Mouse (Mus musculus): Measurements from ENCODE around the gene Gm45808. TPM values are rescaled to one million over a fixed set of nuclear protein-coding genes. Genes with fewer than 3 reads are reported as not detected.
"Not testable (repeated sequence)": the region's sequence is repeated elsewhere in the genome, so short reads cannot be mapped to it uniquely, and the experiment has no call there.

Gm45808 gene
- polyA plus RNA-seq, 1 experiment from 2014 or later = not detected

- Histone ChIP-seq H3K36me3 (ENCODE audit: control insufficient read depth, insufficient read depth, low read length) (peaks cover 9% of the 10 kb centered on the region; the same call in 1 of the 2 replicates), H3K27ac (ENCODE audit: low read depth, low read length) (no peak overlapping the region), H3K9ac (ENCODE audit: low read depth, low read length) (peak overlapping the region; percentile 45), H3K27me3 (ENCODE audit: control insufficient read depth, insufficient read depth, low read length) (no peaks in the 10 kb centered on the region), H3K4me1 (replicated peaks; ENCODE audit: control insufficient read depth, insufficient read depth, low read length) (0 out of 2 replicates have a peak, but pooled peaks cover 4% of the 10 kb centered on the region), H3K4me3 (ENCODE audit: low read depth, low read length) (peak overlapping the region; percentile 84), H3K9me3 (ENCODE audit: control insufficient read depth, low read length) (no peaks in the 10 kb centered on the region), H3K4me2 (replicated peaks; ENCODE audit: low read depth, low read length) (peak overlapping the region; percentile 88)
- 28% methylated on average over 7 of the region's 7 CpGs for WGBS
- ATAC-seq (ENCODE audit: low FRiP score) = no peak; the same call in 1 of the 2 replicates
- DNase-seq (ENCODE audit: low spot score) = no peak
Measured at GRCm38 (mm10) chr7:45467090-45467670, 19.4 kb downstream of the Gm45808 start.

- peak; percentile 85 for ATAC-seq (ENCODE audit: low FRiP score)
- 0 out of 2 replicates have a peak, but pooled peaks cover 4% of the 10 kb centered on the region for H3K4me1 ChIP-seq (replicated peaks; ENCODE audit: control insufficient read depth, insufficient read depth, low read length)
- peak within 1 kb of the TSS; percentile 91 for H3K9ac ChIP-seq (ENCODE audit: low read depth, low read length)
- peak within 1 kb of the TSS; percentile 88 for H3K4me2 ChIP-seq (replicated peaks; ENCODE audit: low read depth, low read length)
- DNase-seq (ENCODE audit: low spot score) = peak; percentile 99
- WGBS = under 1% methylated on average over 45 of the region's 58 CpGs
- peaks cover 9% of the 10 kb centered on the region; the same call in 1 of the 2 replicates for H3K36me3 ChIP-seq (ENCODE audit: control insufficient read depth, insufficient read depth, low read length)
- no peaks in the 10 kb centered on the region for H3K9me3 ChIP-seq (ENCODE audit: control insufficient read depth, low read length)
- H3K27me3 ChIP-seq (ENCODE audit: control insufficient read depth, insufficient read depth, low read length) = no peaks in the 10 kb centered on the region
- peak within 1 kb of the TSS; percentile 65; the same call in 1 of the 2 replicates for H3K27ac ChIP-seq (ENCODE audit: low read depth, low read length)
- peak within 1 kb of the TSS; percentile 84 for H3K4me3 ChIP-seq (ENCODE audit: low read depth, low read length)
Measured at GRCm38 (mm10) chr7:45466283-45467089, 20.1 kb downstream of the Gm45808 start, which contains the start of gene Bax. TSS of gene Bax (minus strand) at chr7:45466898.

GRCm38 (mm10) chr7:45465549-45465948, 21.1 kb downstream of the Gm45808 start:
- no peak overlapping the region for H3K27ac ChIP-seq (ENCODE audit: low read depth, low read length)
- H3K4me2 ChIP-seq (replicated peaks; ENCODE audit: low read depth, low read length) = peak overlapping the region; percentile 88
- peak overlapping the region; percentile 91 for H3K9ac ChIP-seq (ENCODE audit: low read depth, low read length)
- H3K27me3 ChIP-seq (ENCODE audit: control insufficient read depth, insufficient read depth, low read length) = no peaks in the 10 kb centered on the region
- WGBS = 81% methylated on average over 9 of the region's 9 CpGs
- peaks cover 9% of the 10 kb centered on the region; the same call in 1 of the 2 replicates for H3K36me3 ChIP-seq (ENCODE audit: control insufficient read depth, insufficient read depth, low read length)
- DNase-seq (ENCODE audit: low spot score) (no peak), ATAC-seq (ENCODE audit: low FRiP score) (no peak)
- no peaks in the 10 kb centered on the region for H3K9me3 ChIP-seq (ENCODE audit: control insufficient read depth, low read length)
- H3K4me1 ChIP-seq (replicated peaks; ENCODE audit: control insufficient read depth, insufficient read depth, low read length) = peaks cover 7% of the 10 kb centered on the region
- peak overlapping the region; percentile 84; the same call in 1 of the 2 replicates for H3K4me3 ChIP-seq (ENCODE audit: low read depth, low read length)

GRCm38 (mm10) chr7:45465112-45465511, 21.5 kb downstream of the Gm45808 start:
- Histone ChIP-seq H3K36me3 (ENCODE audit: control insufficient read depth, insufficient read depth, low read length) (peaks cover 9% of the 10 kb centered on the region; the same call in 1 of the 2 replicates), H3K27ac (ENCODE audit: low read depth, low read length) (no peak overlapping the region), H3K9me3 (ENCODE audit: control insufficient read depth, low read length) (no peaks in the 10 kb centered on the region), H3K27me3 (ENCODE audit: control insufficient read depth, insufficient read depth, low read length) (no peaks in the 10 kb centered on the region), H3K9ac (ENCODE audit: low read depth, low read length) (no peak overlapping the region), H3K4me1 (replicated peaks; ENCODE audit: control insufficient read depth, insufficient read depth, low read length) (peaks cover 11% of the 10 kb centered on the region), H3K4me3 (ENCODE audit: low read depth, low read length) (no peak overlapping the region; the same call in 1 of the 2 replicates), H3K4me2 (replicated peaks; ENCODE audit: low read depth, low read length) (no peak overlapping the region)
- DNase-seq (ENCODE audit: low spot score) = no peak
- no peak for ATAC-seq (ENCODE audit: low FRiP score)
- 94% methylated on average over 12 of the region's 12 CpGs for WGBS

- H3K36me3 ChIP-seq (ENCODE audit: control insufficient read depth, insufficient read depth, low read length) = peaks cover 9% of the 10 kb centered on the region; the same call in 1 of the 2 replicates
- H3K9ac ChIP-seq (ENCODE audit: low read depth, low read length) = no peak overlapping the region
- no peak for DNase-seq (ENCODE audit: low spot score)
Measured at GRCm38 (mm10) chr7:45463987-45464778, 22.4 kb downstream of the Gm45808 start.

GRCm38 (mm10) chr7:45462868-45463267, 23.7 kb downstream of the Gm45808 start:
- H3K4me3 ChIP-seq (ENCODE audit: low read depth, low read length); H3K27ac ChIP-seq (ENCODE audit: low read depth, low read length); ATAC-seq (ENCODE audit: low FRiP score); H3K36me3 ChIP-seq (ENCODE audit: control insufficient read depth, insufficient read depth, low read length); H3K4me2 ChIP-seq (replicated peaks; ENCODE audit: low read depth, low read length); H3K27me3 ChIP-seq (ENCODE audit: control insufficient read depth, insufficient read depth, low read length); H3K9ac ChIP-seq (ENCODE audit: low read depth, low read length); DNase-seq (ENCODE audit: low spot score); H3K9me3 ChIP-seq (ENCODE audit: control insufficient read depth, low read length): not testable (repeated sequence)
- WGBS = 80% methylated on average over 4 of the region's 4 CpGs
- peaks cover 11% of the 10 kb centered on the region for H3K4me1 ChIP-seq (replicated peaks; ENCODE audit: control insufficient read depth, insufficient read depth, low read length)

More at GRCm38 (mm10) chr7:45463987-45464778, 22.4 kb downstream of the Gm45808 start:
- WGBS = 96% methylated on average over 7 of the region's 7 CpGs
- no peak overlapping the region for H3K4me3 ChIP-seq (ENCODE audit: low read depth, low read length)
- no peak for ATAC-seq (ENCODE audit: low FRiP score)
- H3K27ac ChIP-seq (ENCODE audit: low read depth, low read length) = no peak overlapping the region
- H3K4me1 ChIP-seq (replicated peaks; ENCODE audit: control insufficient read depth, insufficient read depth, low read length) = peaks cover 11% of the 10 kb centered on the region
- no peaks in the 10 kb centered on the region for H3K9me3 ChIP-seq (ENCODE audit: control insufficient read depth, low read length)
- H3K4me2 ChIP-seq (replicated peaks; ENCODE audit: low read depth, low read length) = no peak overlapping the region
- no peaks in the 10 kb centered on the region for H3K27me3 ChIP-seq (ENCODE audit: control insufficient read depth, insufficient read depth, low read length)

GRCm38 (mm10) chr7:45462325-45462724, 24.3 kb downstream of the Gm45808 start:
- WGBS = 91% methylated on average over 4 of the region's 4 CpGs
- Histone ChIP-seq H3K27me3 (ENCODE audit: control insufficient read depth, insufficient read depth, low read length) (no peaks in the 10 kb centered on the region), H3K4me2 (replicated peaks; ENCODE audit: low read depth, low read length) (no peak overlapping the region), H3K9ac (ENCODE audit: low read depth, low read length) (no peak overlapping the region), H3K36me3 (ENCODE audit: control insufficient read depth, insufficient read depth, low read length) (peaks cover 9% of the 10 kb centered on the region; the same call in 1 of the 2 replicates), H3K9me3 (ENCODE audit: control insufficient read depth, low read length) (no peaks in the 10 kb centered on the region), H3K27ac (ENCODE audit: low read depth, low read length) (no peak overlapping the region), H3K4me3 (ENCODE audit: low read depth, low read length) (no peak overlapping the region), H3K4me1 (replicated peaks; ENCODE audit: control insufficient read depth, insufficient read depth, low read length) (peaks cover 14% of the 10 kb centered on the region)
- ATAC-seq (ENCODE audit: low FRiP score) = no peak
- no peak for DNase-seq (ENCODE audit: low spot score)

- Histone ChIP-seq H3K9me3 (ENCODE audit: control insufficient read depth, low read length) (no peaks in the 10 kb centered on the region), H3K4me2 (replicated peaks; ENCODE audit: low read depth, low read length) (no peak overlapping the region), H3K9ac (ENCODE audit: low read depth, low read length) (no peak overlapping the region), H3K27ac (ENCODE audit: low read depth, low read length) (0 out of 2 replicates have a peak overlapping the region, but pooled peaks have one; percentile 84), H3K36me3 (ENCODE audit: control insufficient read depth, insufficient read depth, low read length) (peaks cover 11% of the 10 kb centered on the region; the same call in 1 of the 2 replicates), H3K4me3 (ENCODE audit: low read depth, low read length) (no peak overlapping the region), H3K27me3 (ENCODE audit: control insufficient read depth, insufficient read depth, low read length) (no peaks in the 10 kb centered on the region), H3K4me1 (replicated peaks; ENCODE audit: control insufficient read depth, insufficient read depth, low read length) (peaks cover 19% of the 10 kb centered on the region)
- DNase-seq (ENCODE audit: low spot score) (no peak), ATAC-seq (ENCODE audit: low FRiP score) (no peak)
- WGBS = 93% methylated on average over 4 of the region's 4 CpGs
Measured at GRCm38 (mm10) chr7:45461781-45462180, 24.8 kb downstream of the Gm45808 start.

All from hindbrain, embryonic 11.5 days (tissue).